Mouse (Mus musculus): ENCODE measurements around the gene Etl4. TPM values are rescaled to one million over a fixed set of nuclear protein-coding genes. Genes with fewer than 3 reads are reported as not detected.
A peak's percentile ranks its signal among the peaks of the same experiment; 100 is the strongest.

The Etl4 gene
- polyA plus RNA-seq, 2 experiments, result 38.3 to 44.9 TPM

DNA sequence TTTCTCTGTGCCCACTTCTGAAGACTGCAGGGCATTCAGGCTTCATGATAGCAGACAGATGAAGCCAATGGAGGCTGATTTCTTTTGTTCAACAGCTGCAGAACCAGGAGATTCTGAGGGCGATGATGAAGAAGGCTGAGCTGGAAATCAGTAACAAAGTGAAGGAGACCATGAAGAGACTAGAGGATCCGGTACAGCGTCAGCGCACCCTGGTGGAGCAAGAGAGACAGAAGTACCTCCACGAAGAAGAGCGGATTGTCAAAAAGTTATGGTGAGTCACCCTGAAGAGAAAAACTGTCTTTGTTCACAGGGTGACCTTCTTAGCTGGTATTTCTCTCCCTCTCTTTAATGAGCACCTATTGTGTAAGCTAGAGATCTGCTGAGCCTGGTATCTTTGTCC lies 868.4 kb downstream of the Etl4 start:
- H3K9ac ChIP-seq (ENCODE audit: low read depth, low read length, severe bottlenecking), result no peak overlapping the region
- DNase-seq (ENCODE audit: low spot score), result peak; percentile 53
- H3K4me2 ChIP-seq (replicated peaks; ENCODE audit: low read depth, low read length, severe bottlenecking), result no peak overlapping the region
- no peaks in the 10 kb centered on the region for H3K27me3 ChIP-seq (ENCODE audit: control insufficient read depth, insufficient read depth, low read length)
- no peak overlapping the region for H3K4me3 ChIP-seq (replicated peaks; ENCODE audit: low read length)
- no peak for TF ChIP-seq POLR2A (IDR thresholded peaks at IDR 0.05; ENCODE audit: borderline replicate concordance, extremely low read depth, insufficient read depth, insufficient read length)
- ATAC-seq (ENCODE audit: low FRiP score, low read depth), result no peak
- no peak overlapping the region for H3K27ac ChIP-seq (replicated peaks; ENCODE audit: low read depth, low read length)
- H3K9me3 ChIP-seq (ENCODE audit: control insufficient read depth, low read length), result no peaks in the 10 kb centered on the region
- 75% methylated on average over 6 of the region's 6 CpGs for WGBS
- H3K4me1 ChIP-seq (ENCODE audit: control insufficient read depth, insufficient read depth, low read length), result no peaks in the 10 kb centered on the region
- no peaks in the 10 kb centered on the region for H3K36me3 ChIP-seq (ENCODE audit: control insufficient read depth, insufficient read depth, low read length)

DNA sequence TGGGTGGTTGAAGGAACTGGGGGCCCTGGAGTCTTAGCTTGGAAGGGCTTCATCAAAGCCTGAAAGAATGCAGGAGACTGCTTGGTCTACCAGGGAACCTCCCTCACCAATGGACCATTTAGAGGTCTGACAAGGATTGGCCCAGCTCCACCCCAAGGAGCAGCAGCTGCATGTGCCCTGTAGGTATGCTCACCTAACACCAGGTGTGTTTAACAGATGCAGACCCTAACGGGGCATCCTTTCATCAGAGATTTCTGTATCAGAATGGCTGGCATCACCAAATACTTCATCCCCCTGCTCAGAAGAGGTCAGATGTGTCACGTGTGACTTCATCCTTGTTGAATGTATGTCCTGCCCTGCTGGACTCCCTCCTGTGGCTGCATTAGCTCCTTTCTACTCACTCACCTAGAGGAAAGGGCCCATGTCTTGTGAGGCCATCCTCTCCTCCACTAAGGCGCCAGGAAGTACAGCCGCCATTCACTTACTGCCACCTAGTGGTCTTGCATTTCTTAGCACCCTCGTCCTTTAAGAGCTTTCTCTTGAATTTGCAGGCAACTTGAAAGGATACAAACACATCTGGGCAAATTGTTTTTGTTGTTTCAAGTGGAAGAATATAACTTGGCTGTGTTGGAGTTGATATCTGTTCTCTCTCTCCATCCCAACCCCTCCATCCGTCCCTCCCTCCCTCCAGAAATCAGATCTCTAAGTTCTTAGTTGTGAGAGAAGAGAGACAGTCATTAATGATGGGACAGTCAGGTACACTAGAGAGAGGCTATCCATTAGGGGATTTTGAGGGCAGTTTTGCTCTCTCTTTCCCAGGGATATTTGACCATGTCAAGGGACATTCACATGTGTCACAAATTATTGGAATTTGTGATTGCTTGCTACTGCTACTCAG lies 870.2 kb downstream of the Etl4 start:
- no peaks in the 10 kb centered on the region for H3K4me1 ChIP-seq (ENCODE audit: control insufficient read depth, insufficient read depth, low read length)

GRCm38 (mm10) chr2:20801236-20801890 lies 891.8 kb downstream of the Etl4 start:
- Histone ChIP-seq H3K27ac (replicated peaks; ENCODE audit: low read depth, low read length) (no peak overlapping the region), H3K9ac (ENCODE audit: low read depth, low read length, severe bottlenecking) (no peak overlapping the region), H3K4me3 (replicated peaks; ENCODE audit: low read length) (no peak overlapping the region), H3K9me3 (ENCODE audit: control insufficient read depth, low read length) (no peaks in the 10 kb centered on the region), H3K36me3 (ENCODE audit: control insufficient read depth, insufficient read depth, low read length) (peaks cover 3% of the 10 kb centered on the region; the same call in 1 of the 2 replicates), H3K4me1 (ENCODE audit: control insufficient read depth, insufficient read depth, low read length) (no peaks in the 10 kb centered on the region), H3K4me2 (replicated peaks; ENCODE audit: low read depth, low read length, severe bottlenecking) (no peak overlapping the region), H3K27me3 (ENCODE audit: control insufficient read depth, insufficient read depth, low read length) (no peaks in the 10 kb centered on the region)
- WGBS, result 73% methylated on average over 8 of the region's 8 CpGs
- no peak for TF ChIP-seq POLR2A (IDR thresholded peaks at IDR 0.05; ENCODE audit: borderline replicate concordance, extremely low read depth, insufficient read depth, insufficient read length)
- ATAC-seq (ENCODE audit: low FRiP score, low read depth) (no peak), DNase-seq (ENCODE audit: low spot score) (no peak)

More for the DNA sequence above, 870.2 kb downstream of the Etl4 start:
- Histone ChIP-seq H3K9ac (ENCODE audit: low read depth, low read length, severe bottlenecking) (no peak overlapping the region), H3K4me3 (replicated peaks; ENCODE audit: low read length) (no peak overlapping the region), H3K27me3 (ENCODE audit: control insufficient read depth, insufficient read depth, low read length) (no peaks in the 10 kb centered on the region), H3K4me2 (replicated peaks; ENCODE audit: low read depth, low read length, severe bottlenecking) (no peak overlapping the region), H3K36me3 (ENCODE audit: control insufficient read depth, insufficient read depth, low read length) (peaks cover 4% of the 10 kb centered on the region; the same call in 1 of the 2 replicates), H3K27ac (replicated peaks; ENCODE audit: low read depth, low read length) (no peak overlapping the region), H3K9me3 (ENCODE audit: control insufficient read depth, low read length) (no peaks in the 10 kb centered on the region)
- WGBS, result 37% methylated on average over 6 of the region's 6 CpGs
- TF ChIP-seq POLR2A (IDR thresholded peaks at IDR 0.05; ENCODE audit: borderline replicate concordance, extremely low read depth, insufficient read depth, insufficient read length), result no peak
- ATAC-seq (ENCODE audit: low FRiP score, low read depth) (no peak), DNase-seq (ENCODE audit: low spot score) (peak; percentile 62)

- WGBS, result 76% methylated on average over 8 of the region's 8 CpGs
- no peak for TF ChIP-seq POLR2A (IDR thresholded peaks at IDR 0.05; ENCODE audit: borderline replicate concordance, extremely low read depth, insufficient read depth, insufficient read length)
- Histone ChIP-seq H3K9me3 (ENCODE audit: control insufficient read depth, low read length) (no peaks in the 10 kb centered on the region), H3K36me3 (ENCODE audit: control insufficient read depth, insufficient read depth, low read length) (no peaks in the 10 kb centered on the region; the same call in 1 of the 2 replicates), H3K9ac (ENCODE audit: low read depth, low read length, severe bottlenecking) (no peak overlapping the region), H3K4me2 (replicated peaks; ENCODE audit: low read depth, low read length, severe bottlenecking) (no peak overlapping the region), H3K4me1 (ENCODE audit: control insufficient read depth, insufficient read depth, low read length) (no peaks in the 10 kb centered on the region), H3K4me3 (replicated peaks; ENCODE audit: low read length) (no peak overlapping the region), H3K27me3 (ENCODE audit: control insufficient read depth, insufficient read depth, low read length) (no peaks in the 10 kb centered on the region), H3K27ac (replicated peaks; ENCODE audit: low read depth, low read length) (no peak overlapping the region)
- DNase-seq (ENCODE audit: low spot score) (peak; percentile 30), ATAC-seq (ENCODE audit: low FRiP score, low read depth) (no peak)
Observed at GRCm38 (mm10) chr2:20811506-20811905, 901.9 kb downstream of the Etl4 start.

DNA sequence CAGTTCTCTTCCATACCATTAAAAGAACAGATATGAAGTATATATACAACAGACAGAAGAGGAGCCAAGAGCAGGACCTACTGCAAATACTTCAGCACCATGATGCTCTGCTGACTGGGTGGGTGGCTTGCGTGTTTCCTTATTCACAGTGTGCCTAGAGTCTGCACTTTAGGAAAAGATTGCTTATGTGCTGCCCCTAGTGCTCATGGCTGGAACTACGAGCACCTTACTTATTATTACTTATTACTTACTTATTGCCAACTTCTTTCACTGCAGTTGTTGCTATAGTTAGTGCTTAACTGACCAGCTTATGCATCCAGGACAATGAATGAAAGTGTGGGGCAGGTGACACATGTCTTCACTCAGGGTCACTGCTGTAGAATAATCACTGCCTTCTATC lies 904.4 kb downstream of the Etl4 start:
- Histone ChIP-seq H3K4me3 (replicated peaks; ENCODE audit: low read length) (no peak overlapping the region), H3K4me2 (replicated peaks; ENCODE audit: low read depth, low read length, severe bottlenecking) (no peak overlapping the region), H3K9ac (ENCODE audit: low read depth, low read length, severe bottlenecking) (no peak overlapping the region), H3K4me1 (ENCODE audit: control insufficient read depth, insufficient read depth, low read length) (no peaks in the 10 kb centered on the region), H3K9me3 (ENCODE audit: control insufficient read depth, low read length) (no peaks in the 10 kb centered on the region), H3K27ac (replicated peaks; ENCODE audit: low read depth, low read length) (no peak overlapping the region), H3K36me3 (ENCODE audit: control insufficient read depth, insufficient read depth, low read length) (no peaks in the 10 kb centered on the region), H3K27me3 (ENCODE audit: control insufficient read depth, insufficient read depth, low read length) (no peaks in the 10 kb centered on the region)
- ATAC-seq (ENCODE audit: low FRiP score, low read depth) (no peak), DNase-seq (ENCODE audit: low spot score) (no peak)
- TF ChIP-seq POLR2A (IDR thresholded peaks at IDR 0.05; ENCODE audit: borderline replicate concordance, extremely low read depth, insufficient read depth, insufficient read length), result no peak
- WGBS, result 75% methylated on average over 2 of the region's 2 CpGs

Measured in limb, embryonic 14.5 days (tissue).